Comparison of ENCODE assay signal across 10 mouse cellular contexts in genomic region chr13:59351461-59351860, GRCm38 (mm10).
A peak's percentile ranks its signal among the peaks of the same experiment; 100 is the strongest.
DNase-seq lines count a peak whose midpoint lies in the region; TF ChIP-seq lines count a peak whose summit lies in the region.
"Had no signal": no experiment of that assay in that cellular context is flagged by ENCODE, and none has a peak within 500 bp of the region (broad histone marks: within the 10 kb centered on the region; RNA-seq: fewer than 3 reads in every experiment).

No protein-coding gene starts in this region.

- no peaks in the 10 kb centered on the region for H3K36me3 ChIP-seq in ES-E14 (ENCODE audit: control insufficient read depth, insufficient read depth, low read length, poor library complexity, severe bottlenecking)
- H3K36me3 ChIP-seq: hindbrain, embryonic 12.5 days; lung, embryonic 15.5 days had no signal

- DNase-seq in layer of hippocampus, postnatal 10 days (ENCODE audit: low spot score in 2 of 2), result peak; percentile 35 to 41
- no peak for DNase-seq in layer of hippocampus, adult 11-12 months (ENCODE audit: low spot score)
- DNase-seq in ES-E14 (ENCODE audit: low read depth, low spot score) (peak; percentile 91), ZHBTc4 (ENCODE audit: low read depth, low spot score) (peak; percentile 93), liver (no peak)
- peak; percentile 41 for DNase-seq in mesoderm, embryonic 11.5 days (ENCODE audit: low read depth, low spot score)
- no peak for DNase-seq in cerebellum, adult 9-10 months
- DNase-seq: adrenal gland, postnatal 36 days had no signal

- no peaks in the 10 kb centered on the region for H3K9me3 ChIP-seq in ES-E14 (ENCODE audit: control insufficient read depth, insufficient read depth, low read depth, low read length)
- H3K9me3 ChIP-seq: hindbrain, embryonic 12.5 days; lung, embryonic 15.5 days had no signal

- H3K4me3 ChIP-seq in ES-E14 (ENCODE audit: insufficient read depth in 1 of 2, low read depth in 1 of 2, low read length in 2 of 2, poor library complexity in 1 of 2, severe bottlenecking in 1 of 2), result no peak overlapping the region
- H3K4me3 ChIP-seq: hindbrain, embryonic 12.5 days; lung, embryonic 15.5 days had no signal

- H3K9ac ChIP-seq in ES-E14 (ENCODE audit: insufficient read depth, low read depth, low read length, poor library complexity, severe bottlenecking), result no peak overlapping the region
- H3K9ac ChIP-seq: hindbrain, embryonic 12.5 days; lung, embryonic 15.5 days had no signal

- H3K27ac ChIP-seq in ES-E14 (ENCODE audit: insufficient read depth, low read depth, low read length, poor library complexity, severe bottlenecking), result no peak overlapping the region
- H3K27ac ChIP-seq: hindbrain, embryonic 12.5 days; lung, embryonic 15.5 days had no signal

- in situ Hi-C loops in ES-E14 (cut with MboI; ENCODE audit: low sequenced_read_pairs in 2 of 2, unreplicated experiment in 2 of 2), result loop anchor here in 1 of 2 experiments (25.0 kb wide), 1 partner anchor 714 kb away; no protein-coding TSS in a partner anchor

- peaks cover 0 to 2% of the 10 kb centered on the region in 2 experiments; a peak in 2 of 4 replicates for H3K4me1 ChIP-seq in ES-E14 (ENCODE audit: control insufficient read depth in 2 of 2, insufficient read depth in 2 of 2, low read length in 2 of 2, poor library complexity in 1 of 2)
- H3K4me1 ChIP-seq: hindbrain, embryonic 12.5 days; lung, embryonic 15.5 days had no signal

TF ChIP-seq in ES-E14, 5 proteins besides CTCF, POLR2A, EP300 and RAD21:
- no peak for TF ChIP-seq CHD2 (IDR thresholded peaks at IDR 0.05; ENCODE audit: low read depth, low read length)
- peak; percentile 69; the same call in 1 of the 2 replicates for TF ChIP-seq ZC3H11A (IDR thresholded peaks at IDR 0.05; ENCODE audit: borderline replicate concordance, low read depth, low read length)

Comparison
In these comparisons a context has a peak if more than half of its experiments do, and no peak if none do; other contexts are left out.
1. DNase-seq: peak in layer of hippocampus, postnatal 10 days (2 of 2), ES-E14 (single experiment), ZHBTc4 (single experiment) and mesoderm, embryonic 11.5 days (single experiment); none in layer of hippocampus, adult 11-12 months (single experiment), liver (single experiment) and cerebellum, adult 9-10 months (single experiment).